Mouse (Mus musculus): ENCODE measurements at regions not wholly inside any gene's neighbourhood (a gene's known extent, or its start where the extent isn't known, plus 50 kb on each side); places are given as distances from the start of the nearest gene placed in this dataset.

DNA sequence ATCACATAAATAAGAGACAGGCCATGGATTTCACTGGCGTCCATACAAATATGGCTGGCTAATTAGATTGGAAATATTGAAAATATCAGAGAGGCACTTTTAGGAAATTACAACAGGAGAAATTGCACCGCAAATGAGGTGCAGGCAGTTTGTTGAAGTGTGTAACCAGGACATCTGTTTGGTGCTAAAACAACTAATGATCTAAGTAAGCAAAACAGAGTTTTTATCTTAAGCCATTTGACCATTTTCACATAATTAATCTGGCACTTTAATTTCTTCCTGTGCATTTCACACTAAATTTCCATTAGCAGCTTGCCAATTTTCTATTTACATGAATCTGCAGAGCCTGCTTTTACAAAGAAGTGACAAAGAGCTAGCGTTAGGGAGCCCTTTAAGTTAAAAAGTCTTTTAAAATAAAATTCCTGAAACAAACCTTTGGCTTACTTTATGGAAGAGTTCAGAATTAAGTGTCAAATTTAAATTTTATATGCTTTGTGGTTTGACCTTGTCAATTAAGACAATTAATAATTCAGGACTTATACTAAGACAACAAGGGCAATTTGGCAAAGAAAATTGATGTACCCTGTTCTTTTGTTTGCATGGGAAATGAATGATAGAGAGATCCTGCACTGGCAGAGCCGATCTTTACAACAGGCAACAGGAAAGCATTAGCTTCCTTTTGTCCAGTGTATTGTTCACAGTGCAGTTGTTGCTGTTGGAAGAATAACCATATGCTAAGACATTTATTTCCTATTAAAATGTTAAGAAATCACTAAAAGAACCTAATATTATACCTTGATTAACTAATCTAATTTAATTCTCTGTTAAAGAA lies 211.4 kb downstream of the Slitrk6 start:
- 36% methylated on average over 4 of the region's 4 CpGs for WGBS
- no peak for ATAC-seq (ENCODE audit: low FRiP score, low read depth)

DNA sequence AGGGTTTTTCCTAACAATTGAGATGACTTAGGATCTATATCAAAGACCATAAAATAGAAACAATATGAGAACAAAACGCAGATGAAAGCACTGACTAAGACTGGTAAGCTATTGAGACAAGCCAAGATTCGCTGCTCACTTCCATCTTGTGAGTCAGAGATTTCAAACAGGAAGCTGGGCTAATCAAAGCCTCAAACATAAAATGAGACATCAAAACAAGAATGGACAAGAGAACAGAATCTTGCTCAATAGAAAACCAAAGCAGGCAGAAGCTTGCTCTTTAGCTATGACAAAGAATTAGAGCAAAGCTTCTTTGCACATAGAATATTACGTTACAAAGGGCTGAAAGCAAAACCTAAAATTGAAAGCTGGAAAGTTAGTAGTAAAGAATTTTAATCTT lies 227.6 kb downstream of the Slitrk6 start:
- Histone ChIP-seq H3K4me3 (no peak overlapping the region), H3K36me3 (no peaks in the 10 kb centered on the region), H3K9me3 (no peaks in the 10 kb centered on the region), H3K4me2 (replicated peaks) (no peak overlapping the region), H3K4me1 (no peaks in the 10 kb centered on the region), H3K9ac (no peak overlapping the region), H3K27ac (no peak overlapping the region), H3K27me3 (no peaks in the 10 kb centered on the region)
- ATAC-seq (ENCODE audit: low FRiP score, low read depth) = no peak
- 80% methylated on average over 3 of the region's 3 CpGs for WGBS

More for the DNA sequence above, 211.4 kb downstream of the Slitrk6 start:
- Histone ChIP-seq H3K4me3 (no peak overlapping the region), H3K9me3 (no peaks in the 10 kb centered on the region), H3K36me3 (no peaks in the 10 kb centered on the region), H3K27ac (no peak overlapping the region), H3K9ac (no peak overlapping the region), H3K4me1 (no peaks in the 10 kb centered on the region), H3K4me2 (replicated peaks) (no peak overlapping the region), H3K27me3 (no peaks in the 10 kb centered on the region)

DNA sequence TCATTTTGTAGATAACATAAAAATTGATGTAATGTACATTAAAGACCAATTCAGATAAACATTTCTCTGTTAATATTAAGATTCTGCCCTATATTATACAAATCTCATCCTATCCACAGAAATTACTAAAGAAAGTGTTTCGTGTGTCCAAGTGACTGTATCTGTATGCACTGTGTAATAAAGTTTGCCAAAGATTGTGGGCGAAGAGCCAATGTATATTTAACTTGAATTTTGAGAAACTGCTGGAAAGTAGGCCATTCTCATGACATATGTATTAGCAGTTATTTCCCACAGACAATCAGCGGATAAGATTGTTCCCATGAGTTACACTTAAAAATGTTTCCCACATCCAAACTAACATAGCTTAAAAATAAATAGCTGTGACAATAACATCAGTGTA lies 269.9 kb downstream of the Slitrk6 start:
- ATAC-seq (ENCODE audit: low FRiP score, low read depth) = no peak
- H3K36me3 ChIP-seq = no peaks in the 10 kb centered on the region
- no peak overlapping the region for H3K4me3 ChIP-seq
- H3K4me1 ChIP-seq = no peaks in the 10 kb centered on the region
- no peaks in the 10 kb centered on the region for H3K9me3 ChIP-seq
- WGBS = 72% methylated on average over 3 of the region's 3 CpGs
- no peak overlapping the region for H3K27ac ChIP-seq
- H3K9ac ChIP-seq = no peak overlapping the region
- no peaks in the 10 kb centered on the region for H3K27me3 ChIP-seq
- H3K4me2 ChIP-seq (replicated peaks) = no peak overlapping the region

DNA sequence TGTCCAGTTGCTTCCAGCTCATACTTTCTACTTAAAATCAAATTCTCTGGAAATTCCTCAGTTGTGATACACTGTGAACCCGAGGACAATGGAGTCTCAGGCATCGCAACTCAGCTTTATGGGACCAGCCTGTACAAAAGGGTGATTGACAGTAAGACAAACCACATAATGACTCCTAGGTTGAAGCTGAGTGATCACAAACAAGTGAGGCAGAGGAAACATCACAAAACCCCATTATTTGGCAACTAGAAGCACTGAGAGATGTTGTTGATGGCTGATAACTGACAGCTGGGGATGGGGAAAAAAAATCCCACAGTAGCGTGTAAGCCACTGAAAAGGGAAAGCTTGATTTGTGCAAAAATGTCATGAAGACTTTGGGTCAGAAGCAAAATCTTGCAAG lies 282.2 kb downstream of the Slitrk6 start:
- WGBS = 76% methylated on average over 3 of the region's 3 CpGs
- no peak for ATAC-seq (ENCODE audit: low FRiP score, low read depth)
- H3K4me3 ChIP-seq = no peak overlapping the region
- no peaks in the 10 kb centered on the region for H3K27me3 ChIP-seq
- no peaks in the 10 kb centered on the region for H3K4me1 ChIP-seq
- no peaks in the 10 kb centered on the region for H3K36me3 ChIP-seq
- no peak overlapping the region for H3K9ac ChIP-seq
- no peak overlapping the region for H3K4me2 ChIP-seq (replicated peaks)
- H3K9me3 ChIP-seq = no peaks in the 10 kb centered on the region
- no peak overlapping the region for H3K27ac ChIP-seq

DNA sequence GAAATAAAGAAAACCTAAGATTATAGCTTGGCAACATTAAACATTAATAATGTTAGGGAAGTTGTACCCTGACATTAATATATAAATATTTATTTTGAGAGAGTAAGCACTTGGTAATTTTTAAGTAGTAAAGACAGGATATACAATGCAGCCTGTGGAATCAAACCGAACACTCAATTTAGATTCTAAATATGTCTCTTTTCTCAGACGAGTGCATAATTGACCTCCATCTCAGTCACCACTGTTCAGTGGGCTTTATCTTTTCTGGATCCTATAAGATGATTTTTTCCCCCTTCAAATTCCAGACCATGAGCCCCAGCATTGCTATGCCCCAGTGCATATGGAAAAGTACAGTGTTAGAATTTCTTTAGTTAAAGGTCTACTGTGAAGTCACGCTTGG lies 282.8 kb downstream of the Slitrk6 start:
- H3K9me3 ChIP-seq = no peaks in the 10 kb centered on the region
- WGBS = 89% methylated on average over 3 of the region's 3 CpGs

DNA sequence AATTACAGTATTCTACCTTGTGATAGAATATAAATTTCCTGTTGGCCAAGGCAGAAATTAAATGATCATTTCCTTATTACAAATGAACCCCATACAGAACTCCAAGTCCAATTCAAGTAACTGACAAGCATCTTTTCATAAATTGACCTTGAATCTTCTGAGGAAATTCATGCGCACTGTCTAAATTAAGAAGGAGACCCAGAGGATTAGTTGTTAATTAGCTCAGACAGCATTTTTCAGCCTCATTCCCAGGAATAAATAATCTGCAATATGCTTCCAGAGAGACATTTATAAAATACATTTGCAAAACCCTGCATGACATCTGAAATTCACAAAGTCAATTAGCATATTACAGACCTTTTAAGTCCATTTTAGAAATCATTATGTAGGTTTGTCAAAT lies 284.2 kb downstream of the Slitrk6 start:
- Histone ChIP-seq H3K36me3 (no peaks in the 10 kb centered on the region), H3K9ac (no peak overlapping the region), H3K27ac (no peak overlapping the region), H3K4me3 (no peak overlapping the region), H3K4me2 (replicated peaks) (no peak overlapping the region), H3K9me3 (no peaks in the 10 kb centered on the region), H3K4me1 (no peaks in the 10 kb centered on the region), H3K27me3 (no peaks in the 10 kb centered on the region)
- 98% methylated on average over 1 of the region's 1 CpGs for WGBS
- ATAC-seq (ENCODE audit: low FRiP score, low read depth) = no peak

More for the DNA sequence above, 282.8 kb downstream of the Slitrk6 start:
- Histone ChIP-seq H3K9ac (no peak overlapping the region), H3K27me3 (no peaks in the 10 kb centered on the region), H3K27ac (no peak overlapping the region), H3K4me1 (no peaks in the 10 kb centered on the region), H3K4me3 (no peak overlapping the region), H3K36me3 (no peaks in the 10 kb centered on the region), H3K4me2 (replicated peaks) (no peak overlapping the region)
- ATAC-seq (ENCODE audit: low FRiP score, low read depth) = no peak

DNA sequence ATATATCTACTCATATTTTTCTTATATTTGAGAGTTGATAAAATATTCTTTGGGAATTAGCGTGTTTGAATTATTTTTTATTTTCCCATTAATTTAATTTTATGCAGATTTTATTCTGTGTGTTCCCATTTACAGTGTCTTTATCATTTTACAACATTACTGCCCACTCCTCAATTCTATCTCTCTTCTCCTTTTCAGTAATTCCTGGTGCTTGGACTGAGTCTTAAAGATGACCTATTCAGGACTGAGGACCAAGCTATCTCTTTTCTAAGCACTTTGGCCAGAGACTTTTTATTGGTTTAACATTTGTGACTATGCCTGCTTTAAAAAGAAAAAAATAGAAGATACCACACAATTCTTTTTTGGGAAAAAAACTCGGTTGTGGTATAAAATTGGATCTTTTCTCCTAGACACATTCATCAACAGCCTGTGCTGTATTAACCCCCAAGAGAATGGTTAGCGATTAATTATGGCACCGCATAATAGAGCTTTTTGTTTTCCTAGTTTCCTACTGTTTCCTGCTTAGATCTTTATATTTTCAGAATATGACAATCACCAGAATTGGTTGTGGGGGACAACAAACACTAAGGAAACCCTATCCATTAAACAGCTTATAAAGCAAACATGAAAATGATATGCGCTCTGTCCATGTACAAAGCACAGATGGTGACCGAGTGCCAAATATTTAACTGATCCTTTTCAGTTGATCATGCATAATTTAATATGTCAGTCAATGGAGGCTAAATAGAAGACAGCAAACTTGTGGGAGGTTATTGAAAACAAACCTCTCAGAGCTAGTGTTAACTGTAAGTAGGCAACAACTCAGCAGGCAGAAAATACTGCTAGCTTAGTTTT lies 286.3 kb downstream of the Slitrk6 start:
- H3K9ac ChIP-seq = no peak overlapping the region
- no peak overlapping the region for H3K4me3 ChIP-seq
- 83% methylated on average over 6 of the region's 6 CpGs for WGBS
- ATAC-seq (ENCODE audit: low FRiP score, low read depth) = no peak
- no peaks in the 10 kb centered on the region for H3K36me3 ChIP-seq
- H3K27me3 ChIP-seq = no peaks in the 10 kb centered on the region
- H3K4me1 ChIP-seq = no peaks in the 10 kb centered on the region
- H3K4me2 ChIP-seq (replicated peaks) = no peak overlapping the region
- H3K27ac ChIP-seq = no peak overlapping the region
- no peaks in the 10 kb centered on the region for H3K9me3 ChIP-seq

Measured in limb, embryonic 13.5 days (tissue).